Mouse (Mus musculus): ENCODE data around the gene Sgk2. TPM values are rescaled to one million over a fixed set of nuclear protein-coding genes. Genes with fewer than 3 reads are reported as not detected.

Sgk2 gene
- polyA plus RNA-seq, 1 experiment: 0.05 TPM

GRCm38 (mm10) chr2:163061203-163062118, 74.3 kb downstream of the Sgk2 start:
- TF ChIP-seq CTCF (IDR thresholded peaks at IDR 0.05; ENCODE audit: borderline replicate concordance, extremely low read depth, insufficient read depth, insufficient read length) (no peak), POLR2A (IDR thresholded peaks at IDR 0.05; ENCODE audit: borderline replicate concordance, extremely low read depth, insufficient read depth, insufficient read length, poor library complexity, severe bottlenecking) (no peak)
- no peak for DNase-seq (ENCODE audit: low read depth)

GRCm38 (mm10) chr2:163062119-163062508, 75.0 kb downstream of the Sgk2 start:
- no peak for DNase-seq (ENCODE audit: low read depth)
- TF ChIP-seq POLR2A (IDR thresholded peaks at IDR 0.05; ENCODE audit: borderline replicate concordance, extremely low read depth, insufficient read depth, insufficient read length, poor library complexity, severe bottlenecking): no peak
- TF ChIP-seq CTCF (IDR thresholded peaks at IDR 0.05; ENCODE audit: borderline replicate concordance, extremely low read depth, insufficient read depth, insufficient read length): no peak

Other genes with a start within 250 kb of the Sgk2 start
- gene Srsf6, start 55.8 kb upstream of the Sgk2 start, polyA plus RNA-seq (2012; rRNA removed): 311 and 398 TPM in 2 replicates
- 3.6 and 5.2 TPM in 2 replicates for gene L3mbtl1, start 43.9 kb upstream of the Sgk2 start, polyA plus RNA-seq (2012; rRNA removed)
- 34.1 and 35.4 TPM in 2 replicates for gene Ift52, start 30.0 kb downstream of the Sgk2 start, polyA plus RNA-seq (2012; rRNA removed)
- 11.0 and 15.9 TPM in 2 replicates for gene Mybl2, start 67.4 kb downstream of the Sgk2 start, polyA plus RNA-seq (2012; rRNA removed)
- gene Gtsf1l, start 100.5 kb downstream of the Sgk2 start, polyA plus RNA-seq (2012; rRNA removed): not detected in 2 replicates
- gene Tox2, start 215.8 kb downstream of the Sgk2 start, polyA plus RNA-seq (2012; rRNA removed): 67.0 and 70.4 TPM in 2 replicates

All from brain, embryonic 14.5 days (tissue).